Mouse (Mus musculus) liver, adult 2 months (tissue): ENCODE results near the gene Ikzf2.

Experiments
- CTCF ChIP-seq: fragments of 200-500 bp; IDR thresholded peaks from 2 replicates; pipeline ENCODE4 v1.5.1; 2011; ENCODE audit warnings: low read depth, low read length, control low read depth
- POLR2A ChIP-seq: fragments of 200-500 bp; IDR thresholded peaks from 2 replicates; pipeline ENCODE4 v1.6.1; 2011; ENCODE audit warnings: low read length, control low read depth; ENCODE audit not compliant: insufficient read depth; ENCODE audit errors: extremely low read depth

GRCm38 (mm10) chr1:69583932-69584659 is 102.9 kb downstream of the Ikzf2 start:
- no peak for TF ChIP-seq CTCF
- TF ChIP-seq POLR2A = no peak
